Mouse (Mus musculus) thymus, postnatal 25 days (tissue): Measurements from ENCODE around the gene Rfng.
"Not testable (repeated sequence)": the region's sequence is repeated elsewhere in the genome, so short reads cannot be mapped to it uniquely, and the experiment has no call there.

Experiments
- DNase-seq: peaks from one replicate; pipeline ENCODE4 v3.0.0; 2022

The Rfng gene

GRCm38 (mm10) chr11:120808010-120808409 lies 24.0 kb upstream of the Rfng start:
- no peak for DNase-seq

GRCm38 (mm10) chr11:120805375-120806298 lies 21.6 kb upstream of the Rfng start:
- DNase-seq = no peak

GRCm38 (mm10) chr11:120804769-120805168 lies 20.8 kb upstream of the Rfng start:
- no peak for DNase-seq

- DNase-seq = no peak
These were observed 20.3 kb upstream of the Rfng start for GRCm38 (mm10) chr11:120804274-120804673.

GRCm38 (mm10) chr11:120800061-120800904 lies 16.3 kb upstream of the Rfng start:
- DNase-seq = peak; percentile 82

- no peak for DNase-seq
These were observed 15.4 kb upstream of the Rfng start for GRCm38 (mm10) chr11:120799316-120799890.

- no peak for DNase-seq
These were observed 14.2 kb upstream of the Rfng start for GRCm38 (mm10) chr11:120798244-120798643.

- no peak for DNase-seq
These were observed 12.6 kb upstream of the Rfng start for GRCm38 (mm10) chr11:120796614-120796946.

GRCm38 (mm10) chr11:120795756-120796613 lies 12.0 kb upstream of the Rfng start, which contains the start of gene Dus1l:
TSS of gene Dus1l (minus strand) at chr11:120796403.
- DNase-seq = peak; percentile 99

GRCm38 (mm10) chr11:120792652-120793051 lies 8.6 kb upstream of the Rfng start:
- DNase-seq = no peak

- DNase-seq = no peak
These were observed 5.8 kb upstream of the Rfng start for GRCm38 (mm10) chr11:120789810-120790209.

GRCm38 (mm10) chr11:120789355-120789754 lies 5.3 kb upstream of the Rfng start:
- DNase-seq = no peak

- DNase-seq = not testable (repeated sequence)
These were observed 4.5 kb upstream of the Rfng start for GRCm38 (mm10) chr11:120788460-120788859.

- DNase-seq = no peak
These were observed 1.1 kb upstream of the Rfng start for GRCm38 (mm10) chr11:120785145-120785544.

- DNase-seq = no peak
These were observed 462 bp downstream of the Rfng start for GRCm38 (mm10) chr11:120783426-120784063.

- not testable (repeated sequence) for DNase-seq
These were observed 2.6 kb downstream of the Rfng start for GRCm38 (mm10) chr11:120781361-120781760.

GRCm38 (mm10) chr11:120779876-120780275 lies 4.1 kb downstream of the Rfng start:
- DNase-seq = no peak

GRCm38 (mm10) chr11:120777123-120777522 lies 6.9 kb downstream of the Rfng start:
- no peak for DNase-seq

GRCm38 (mm10) chr11:120775774-120776469 lies 8.1 kb downstream of the Rfng start:
- DNase-seq = peak; percentile 96

- no peak for DNase-seq
These were observed 10.4 kb downstream of the Rfng start for GRCm38 (mm10) chr11:120773463-120774190.
